Mouse (Mus musculus) erythroblast, embryonic 14.5 days (primary cell): Measurements from ENCODE around the gene Rab25. TPM values are rescaled to one million over a fixed set of nuclear protein-coding genes. Genes with fewer than 3 reads are reported as not detected.

Experiments used
- H3K27me3 ChIP-seq: 2 replicates; pipeline ENCODE4 v1.6.1; 2012; ENCODE audit warnings: inconsistent platforms; ENCODE audit not compliant: control insufficient read depth
- H3K36me3 ChIP-seq: 2 replicates; pipeline ENCODE4 v1.6.1; 2012; ENCODE audit warnings: mild to moderate bottlenecking, inconsistent platforms; ENCODE audit not compliant: control insufficient read depth
- H3K4me1 ChIP-seq: 2 replicates; pipeline ENCODE4 v1.6.1; 2012; ENCODE audit warnings: inconsistent platforms; ENCODE audit not compliant: control insufficient read depth
- H3K4me3 ChIP-seq: replicated peaks from 2 replicates; pipeline ENCODE3; 2012; ENCODE audit warnings: moderate library complexity, mild to moderate bottlenecking, inconsistent platforms
- H3K9me3 ChIP-seq: 2 replicates; pipeline ENCODE4 v1.6.1; 2012; ENCODE audit warnings: low read length, inconsistent platforms, mixed read lengths; ENCODE audit not compliant: control insufficient read depth
- GATA1 ChIP-seq: IDR thresholded peaks from 2 replicates; pipeline ENCODE4 v1.6.1; 2012; ENCODE audit warnings: low read length, inconsistent platforms, mixed read lengths
- TAL1 ChIP-seq: IDR thresholded peaks from 3 replicates; pipeline ENCODE4 v1.6.1; 2012; ENCODE audit warnings: low read length, inconsistent platforms, mixed read lengths
- polyA plus RNA-seq: library from polyadenylated mRNA; stranded (reverse); fragments of >175 nt; gene quantifications from 2 replicates; pipeline ENCODE4 v1.2.3, GENCODE M21; 2012

Rab25 gene
- polyA plus RNA-seq, 1 experiment, result not detected

GRCm38 (mm10) chr3:88537146-88537545, 11.0 kb downstream of the Rab25 start:
- H3K4me3 ChIP-seq, result peak overlapping the region; percentile 64
- H3K4me1 ChIP-seq, result peaks cover 43% of the 10 kb centered on the region
- H3K36me3 ChIP-seq, result no peaks in the 10 kb centered on the region
- peaks cover 20% of the 10 kb centered on the region for H3K27me3 ChIP-seq
- H3K9me3 ChIP-seq, result no peaks in the 10 kb centered on the region
- TF ChIP-seq TAL1 (no peak), GATA1 (no peak)

DNA sequence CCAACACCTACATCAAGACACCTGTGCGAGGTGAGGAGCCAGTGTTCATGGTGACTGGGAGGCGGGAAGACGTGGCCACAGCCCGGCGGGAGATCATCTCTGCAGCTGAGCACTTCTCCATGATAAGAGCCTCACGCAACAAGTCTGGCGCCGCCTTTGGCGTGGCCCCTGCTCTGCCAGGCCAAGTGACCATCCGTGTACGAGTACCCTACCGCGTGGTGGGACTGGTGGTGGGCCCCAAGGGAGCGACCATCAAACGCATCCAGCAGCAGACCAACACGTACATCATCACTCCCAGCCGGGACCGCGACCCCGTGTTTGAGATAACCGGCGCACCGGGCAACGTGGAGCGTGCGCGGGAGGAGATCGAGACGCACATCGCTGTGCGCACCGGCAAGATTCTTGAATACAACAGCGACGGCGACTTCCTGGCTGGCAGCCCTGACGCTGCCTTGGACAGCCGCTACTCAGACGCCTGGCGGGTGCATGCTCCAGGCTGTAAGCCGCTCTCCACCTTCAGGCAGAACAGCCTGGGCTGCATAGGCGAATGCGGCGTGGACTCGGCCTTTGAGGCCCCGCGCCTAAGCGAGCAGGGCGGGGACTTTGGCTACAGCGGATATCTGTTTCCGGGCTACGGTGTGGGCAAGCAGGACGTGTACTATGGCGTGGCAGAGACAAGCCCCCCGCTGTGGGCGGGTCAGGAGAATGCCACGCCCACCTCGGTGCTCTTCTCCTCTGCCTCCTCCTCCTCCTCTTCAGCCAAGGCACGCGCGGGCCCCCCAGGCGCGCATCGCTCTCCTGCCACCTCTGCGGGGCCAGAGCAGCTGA, 11.8 kb downstream of the Rab25 start:
- H3K4me1 ChIP-seq, result peaks cover 51% of the 10 kb centered on the region
- H3K27me3 ChIP-seq, result peaks cover 20% of the 10 kb centered on the region
- TF ChIP-seq GATA1, result no peak
- TF ChIP-seq TAL1, result no peak
- no peaks in the 10 kb centered on the region for H3K9me3 ChIP-seq
- H3K4me3 ChIP-seq, result peak overlapping the region; percentile 64
- H3K36me3 ChIP-seq, result no peaks in the 10 kb centered on the region

- H3K4me1 ChIP-seq, result peaks cover 59% of the 10 kb centered on the region
- no peaks in the 10 kb centered on the region for H3K36me3 ChIP-seq
- peaks cover 20% of the 10 kb centered on the region for H3K27me3 ChIP-seq
- no peak for TF ChIP-seq GATA1
- no peak for TF ChIP-seq TAL1
- H3K9me3 ChIP-seq, result no peaks in the 10 kb centered on the region
- no peak overlapping the region for H3K4me3 ChIP-seq
These were observed 12.6 kb downstream of the Rab25 start for GRCm38 (mm10) chr3:88535527-88535926.

DNA sequence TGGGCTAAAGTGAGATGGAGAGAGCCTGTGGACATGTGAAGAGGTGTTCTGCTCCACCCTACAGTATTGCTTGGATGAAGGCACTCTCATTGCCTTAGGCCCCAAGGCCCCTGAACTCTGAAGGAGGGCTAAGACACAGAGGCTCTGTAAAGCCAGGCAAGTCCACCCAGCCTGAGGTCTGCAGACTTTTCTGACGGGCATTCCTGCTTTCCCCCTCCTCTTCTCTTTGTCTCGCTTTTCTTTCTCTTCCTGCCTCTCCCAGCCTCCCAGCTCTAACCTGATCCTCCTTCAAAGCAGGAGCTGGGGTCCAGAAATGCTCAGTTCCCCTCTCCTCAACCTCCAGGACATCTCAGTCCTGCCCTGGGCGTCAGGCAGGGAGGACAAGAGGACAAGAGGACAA, 13.1 kb downstream of the Rab25 start:
- TF ChIP-seq TAL1, result no peak
- TF ChIP-seq GATA1, result no peak
- H3K27me3 ChIP-seq, result peaks cover 20% of the 10 kb centered on the region
- H3K4me3 ChIP-seq, result no peak overlapping the region
- H3K4me1 ChIP-seq, result peaks cover 61% of the 10 kb centered on the region
- no peaks in the 10 kb centered on the region for H3K9me3 ChIP-seq
- no peaks in the 10 kb centered on the region for H3K36me3 ChIP-seq

GRCm38 (mm10) chr3:88533706-88534105, 14.4 kb downstream of the Rab25 start:
- H3K4me3 ChIP-seq, result no peak overlapping the region
- H3K27me3 ChIP-seq, result peaks cover 20% of the 10 kb centered on the region
- TF ChIP-seq TAL1 (no peak), GATA1 (no peak)
- no peaks in the 10 kb centered on the region for H3K36me3 ChIP-seq
- H3K9me3 ChIP-seq, result no peaks in the 10 kb centered on the region
- peaks cover 68% of the 10 kb centered on the region for H3K4me1 ChIP-seq

- Histone ChIP-seq H3K27me3 (peaks cover 20% of the 10 kb centered on the region), H3K9me3 (no peaks in the 10 kb centered on the region), H3K4me3 (peak overlapping the region; percentile 75), H3K36me3 (no peaks in the 10 kb centered on the region), H3K4me1 (peaks cover 68% of the 10 kb centered on the region)
- TF ChIP-seq GATA1 (no peak), TAL1 (no peak)
These were observed 15.2 kb downstream of the Rab25 start for GRCm38 (mm10) chr3:88532689-88533511.

GRCm38 (mm10) chr3:88532299-88532674, 15.8 kb downstream of the Rab25 start, which contains the start of gene Mex3a:
Gene Mex3a, plus strand, starts transcription at chr3:88532395.
- Histone ChIP-seq H3K36me3 (no peaks in the 10 kb centered on the region), H3K4me1 (peaks cover 73% of the 10 kb centered on the region), H3K9me3 (no peaks in the 10 kb centered on the region), H3K4me3 (peak within 1 kb of the TSS; percentile 75), H3K27me3 (peaks cover 20% of the 10 kb centered on the region)
- no peak for TF ChIP-seq TAL1
- TF ChIP-seq GATA1, result no peak

DNA sequence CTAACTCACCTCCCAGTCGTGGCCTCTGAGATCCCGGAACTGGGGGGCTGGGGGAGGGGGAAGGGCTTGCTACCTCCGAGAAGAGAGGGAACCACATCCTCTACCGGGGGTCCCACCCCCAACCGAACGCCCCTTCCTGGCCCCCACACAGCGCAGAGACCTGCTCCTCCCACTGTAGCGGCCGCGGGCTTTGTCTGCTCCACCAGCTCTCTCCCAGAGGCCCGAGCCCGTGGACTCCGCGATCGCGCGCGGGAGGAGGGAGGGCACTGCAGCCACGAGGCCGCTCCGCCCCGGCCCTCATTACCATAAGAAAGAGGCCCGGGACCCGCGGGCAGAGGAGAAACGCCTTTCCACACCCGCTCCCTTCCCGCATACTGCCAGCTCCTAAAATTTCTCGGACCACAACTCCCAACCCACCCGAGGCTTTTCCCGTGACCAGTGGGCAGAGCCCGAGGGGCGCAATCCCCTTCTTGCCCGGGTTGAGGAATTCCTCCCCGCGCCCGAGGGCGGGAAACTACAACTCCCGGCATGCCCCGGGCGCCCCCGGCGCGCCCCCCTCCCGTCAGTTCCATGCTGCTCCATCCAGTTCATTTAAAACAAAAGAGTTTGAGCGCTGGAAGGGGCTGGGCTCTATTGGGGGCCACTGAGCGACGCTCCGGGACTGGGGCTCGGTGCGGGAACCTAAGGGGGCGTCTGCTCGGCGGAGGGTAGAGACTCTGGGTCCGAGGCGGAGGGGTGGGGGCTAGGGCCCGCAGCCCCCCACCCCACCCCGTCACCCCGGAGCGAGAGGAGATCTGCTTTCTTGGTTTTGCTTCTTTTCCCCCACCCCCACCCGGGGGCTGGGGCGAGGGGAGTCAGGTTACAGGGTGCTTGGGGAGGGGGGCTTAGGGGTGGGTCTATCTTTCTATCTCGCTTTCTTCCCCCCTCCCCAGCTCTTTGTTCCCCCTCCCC, 16.5 kb downstream of the Rab25 start:
- TF ChIP-seq TAL1, result no peak
- no peak for TF ChIP-seq GATA1
- no peaks in the 10 kb centered on the region for H3K36me3 ChIP-seq
- H3K4me3 ChIP-seq, result peak overlapping the region; percentile 75
- H3K9me3 ChIP-seq, result no peaks in the 10 kb centered on the region
- H3K27me3 ChIP-seq, result peaks cover 20% of the 10 kb centered on the region
- H3K4me1 ChIP-seq, result peaks cover 68% of the 10 kb centered on the region
